Mouse (Mus musculus): ENCODE results near the gene Uap1l1. TPM values are rescaled to one million over a fixed set of nuclear protein-coding genes. Genes with fewer than 3 reads are reported as not detected.

The Uap1l1 gene
- polyA plus RNA-seq, 1 experiment from 2014 or later, result 9.9 TPM

DNA sequence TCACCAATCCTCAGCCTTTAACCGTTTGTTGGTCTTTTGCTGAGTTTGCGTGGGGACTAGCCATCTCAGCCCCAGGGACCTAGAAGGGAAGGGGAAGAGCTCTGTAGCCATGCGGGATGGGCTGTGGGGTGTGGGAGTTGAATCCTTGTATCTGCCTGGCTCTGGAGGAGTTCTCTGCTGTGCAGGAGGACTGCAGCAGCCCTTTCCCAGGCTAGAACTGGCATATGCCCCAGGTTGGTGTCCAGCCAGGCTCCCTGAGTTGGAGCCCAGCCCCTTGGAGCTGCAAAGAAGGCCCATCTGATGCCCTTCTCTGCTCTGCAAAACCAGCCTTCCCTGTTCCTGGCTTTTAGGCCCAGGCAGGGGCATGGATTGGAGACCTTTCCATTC, 31.1 kb upstream of the Uap1l1 start:
- Histone ChIP-seq H3K4me3 (peak overlapping the region; percentile 42), H3K36me3 (no peaks in the 10 kb centered on the region), H3K27me3 (peaks cover 80% of the 10 kb centered on the region), H3K4me2 (peak overlapping the region; percentile 74), H3K9ac (no peak overlapping the region), H3K4me1 (peaks cover 27% of the 10 kb centered on the region), H3K9me3 (no peaks in the 10 kb centered on the region), H3K27ac (no peak overlapping the region)
- WGBS, result 30% methylated on average over 3 of the region's 3 CpGs
- no peak for ATAC-seq (ENCODE audit: insufficient number of reproducible peaks, insufficient read depth, low FRiP score, low TSS enrichment, low read depth)

GRCm38 (mm10) chr2:25395721-25396596, 30.5 kb upstream of the Uap1l1 start, which contains the start of gene Entpd2:
Gene Entpd2, plus strand, starts transcription at chr2:25395874.
- Histone ChIP-seq H3K27me3 (peaks cover 73% of the 10 kb centered on the region), H3K36me3 (no peaks in the 10 kb centered on the region), H3K9me3 (no peaks in the 10 kb centered on the region), H3K4me2 (peak within 1 kb of the TSS; percentile 74), H3K4me3 (peak within 1 kb of the TSS; percentile 42), H3K4me1 (peaks cover 30% of the 10 kb centered on the region), H3K27ac (no peak within 1 kb of the TSS), H3K9ac (peak within 1 kb of the TSS; percentile 58)
- 0 out of 2 replicates have a peak, but pooled peaks have one; percentile 16 for ATAC-seq (ENCODE audit: insufficient number of reproducible peaks, insufficient read depth, low FRiP score, low TSS enrichment, low read depth)
- WGBS, result 1% methylated on average over 57 of the region's 57 CpGs

DNA sequence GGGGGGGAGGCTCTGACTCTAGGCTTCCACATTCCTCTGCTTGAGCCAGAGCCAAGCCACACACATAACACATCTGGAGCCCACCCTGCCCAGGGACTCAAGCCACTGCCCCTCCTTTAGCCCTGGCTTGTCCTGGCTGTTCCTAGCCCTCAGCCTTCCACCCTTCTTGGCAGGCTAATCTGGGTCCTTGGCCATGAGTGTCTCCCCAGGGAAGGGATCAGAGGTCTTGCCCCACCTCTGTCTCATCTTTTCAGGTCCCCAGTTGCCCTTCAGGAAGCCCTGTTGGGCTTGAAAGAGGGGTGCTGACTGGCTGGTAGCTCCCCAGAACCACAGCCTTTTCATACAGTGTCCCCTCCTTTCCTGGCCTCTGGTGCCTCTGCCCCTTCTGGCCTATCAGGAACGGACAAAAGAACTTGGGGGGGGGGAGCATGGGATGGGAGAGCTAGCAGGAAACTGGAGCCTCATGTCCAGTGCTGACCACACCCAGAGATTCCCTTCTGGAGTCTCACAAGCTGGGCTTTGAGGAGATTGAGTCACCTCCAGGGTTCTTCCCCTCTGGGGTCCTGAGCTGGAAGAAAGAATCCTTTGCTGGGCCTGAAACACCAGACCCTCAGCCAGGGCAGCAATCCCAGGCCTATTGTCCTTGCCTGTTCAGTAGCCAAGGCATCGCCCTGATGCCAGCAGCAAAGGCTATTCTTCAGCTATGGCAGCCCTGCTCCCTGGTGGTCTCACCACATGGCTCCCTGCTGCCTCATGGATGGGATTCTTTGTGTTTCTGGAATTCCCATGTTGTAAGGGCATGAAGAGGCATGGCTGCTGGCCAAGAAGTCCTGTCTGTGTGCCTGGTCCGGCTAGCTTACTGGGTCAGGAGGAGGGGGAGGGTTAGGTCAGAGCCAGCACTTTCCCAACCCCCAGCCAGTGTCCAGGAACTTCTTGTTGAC, 29.1 kb upstream of the Uap1l1 start:
- Histone ChIP-seq H3K4me1 (peaks cover 24% of the 10 kb centered on the region), H3K9me3 (no peaks in the 10 kb centered on the region), H3K9ac (no peak overlapping the region), H3K4me3 (no peak overlapping the region), H3K36me3 (no peaks in the 10 kb centered on the region), H3K27me3 (peaks cover 59% of the 10 kb centered on the region), H3K27ac (no peak overlapping the region), H3K4me2 (no peak overlapping the region)
- ATAC-seq (ENCODE audit: insufficient number of reproducible peaks, insufficient read depth, low FRiP score, low TSS enrichment, low read depth), result no peak
- WGBS, result 26% methylated on average over 3 of the region's 3 CpGs

DNA sequence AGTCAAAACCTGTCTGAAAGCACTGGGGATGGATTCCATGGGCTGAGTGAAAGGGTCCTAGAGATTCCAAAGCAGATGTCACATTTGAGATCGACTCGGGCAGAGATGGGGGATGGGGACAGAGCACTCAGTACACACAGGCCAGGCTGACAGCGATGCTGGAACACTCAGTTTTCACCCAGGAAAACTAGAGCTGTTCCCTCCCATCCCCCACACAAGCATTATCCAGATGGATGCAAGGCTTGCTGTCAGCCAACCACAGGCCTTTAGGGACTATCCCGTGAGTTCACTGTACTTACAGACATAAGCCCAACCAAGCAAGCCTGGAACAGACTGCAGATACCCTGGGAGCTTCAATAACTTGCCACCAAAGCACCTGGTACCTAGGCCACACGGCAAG, 25.8 kb upstream of the Uap1l1 start:
- H3K4me3 ChIP-seq, result no peak overlapping the region
- peaks cover 26% of the 10 kb centered on the region for H3K27me3 ChIP-seq
- H3K4me1 ChIP-seq, result peaks cover 21% of the 10 kb centered on the region
- WGBS, result 55% methylated on average over 5 of the region's 5 CpGs
- H3K36me3 ChIP-seq, result no peaks in the 10 kb centered on the region
- no peak overlapping the region for H3K27ac ChIP-seq
- no peak overlapping the region for H3K4me2 ChIP-seq
- no peak for ATAC-seq (ENCODE audit: insufficient number of reproducible peaks, insufficient read depth, low FRiP score, low TSS enrichment, low read depth)
- H3K9me3 ChIP-seq, result no peaks in the 10 kb centered on the region
- no peak overlapping the region for H3K9ac ChIP-seq

DNA sequence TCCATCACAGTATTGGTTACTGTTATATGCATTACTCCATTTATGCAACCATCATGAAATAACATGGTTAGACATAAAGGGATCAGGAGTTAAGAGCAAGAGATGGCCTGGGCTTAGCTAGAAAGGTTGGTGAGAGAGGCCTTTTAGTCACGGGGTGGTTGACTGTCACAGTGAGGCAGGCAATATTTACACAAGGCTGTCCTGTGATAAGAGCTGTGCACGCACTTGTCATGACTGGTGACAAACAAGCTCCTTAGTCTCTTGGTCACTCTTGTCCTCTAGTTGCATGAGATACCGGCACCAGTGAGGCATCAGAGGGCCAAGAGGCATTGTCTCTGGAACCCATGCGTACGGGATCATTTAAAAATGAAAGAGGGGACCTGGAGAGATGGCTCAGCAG, 19.0 kb upstream of the Uap1l1 start:
- ATAC-seq (ENCODE audit: insufficient number of reproducible peaks, insufficient read depth, low FRiP score, low TSS enrichment, low read depth), result no peak
- Histone ChIP-seq H3K27ac (no peak overlapping the region), H3K9ac (no peak overlapping the region), H3K9me3 (no peaks in the 10 kb centered on the region), H3K27me3 (peaks cover 5% of the 10 kb centered on the region; the same call in 1 of the 2 replicates), H3K4me2 (no peak overlapping the region), H3K36me3 (no peaks in the 10 kb centered on the region), H3K4me1 (no peaks in the 10 kb centered on the region), H3K4me3 (no peak overlapping the region)
- 82% methylated on average over 5 of the region's 5 CpGs for WGBS

- Histone ChIP-seq H3K9ac (peak overlapping the region; percentile 32; the same call in 1 of the 2 replicates), H3K4me2 (no peak overlapping the region), H3K4me1 (peaks cover 26% of the 10 kb centered on the region), H3K9me3 (no peaks in the 10 kb centered on the region), H3K4me3 (no peak overlapping the region), H3K27me3 (no peaks in the 10 kb centered on the region), H3K36me3 (peaks cover 36% of the 10 kb centered on the region), H3K27ac (no peak overlapping the region)
- no peak for ATAC-seq (ENCODE audit: insufficient number of reproducible peaks, insufficient read depth, low FRiP score, low TSS enrichment, low read depth)
- 63% methylated on average over 4 of the region's 4 CpGs for WGBS
Observed at GRCm38 (mm10) chr2:25376589-25376988, 11.1 kb upstream of the Uap1l1 start.

GRCm38 (mm10) chr2:25373431-25373830, 7.9 kb upstream of the Uap1l1 start:
- H3K9me3 ChIP-seq, result no peaks in the 10 kb centered on the region
- H3K9ac ChIP-seq, result peak overlapping the region; percentile 76
- H3K36me3 ChIP-seq, result peaks cover 36% of the 10 kb centered on the region
- no peak for ATAC-seq (ENCODE audit: insufficient number of reproducible peaks, insufficient read depth, low FRiP score, low TSS enrichment, low read depth)
- peak overlapping the region; percentile 98 for H3K4me2 ChIP-seq
- no peaks in the 10 kb centered on the region; the same call in 1 of the 2 replicates for H3K27me3 ChIP-seq
- peak overlapping the region; percentile 75 for H3K4me3 ChIP-seq
- peaks cover 29% of the 10 kb centered on the region for H3K4me1 ChIP-seq
- no peak overlapping the region for H3K27ac ChIP-seq
- 31% methylated on average over 2 of the region's 2 CpGs for WGBS

DNA sequence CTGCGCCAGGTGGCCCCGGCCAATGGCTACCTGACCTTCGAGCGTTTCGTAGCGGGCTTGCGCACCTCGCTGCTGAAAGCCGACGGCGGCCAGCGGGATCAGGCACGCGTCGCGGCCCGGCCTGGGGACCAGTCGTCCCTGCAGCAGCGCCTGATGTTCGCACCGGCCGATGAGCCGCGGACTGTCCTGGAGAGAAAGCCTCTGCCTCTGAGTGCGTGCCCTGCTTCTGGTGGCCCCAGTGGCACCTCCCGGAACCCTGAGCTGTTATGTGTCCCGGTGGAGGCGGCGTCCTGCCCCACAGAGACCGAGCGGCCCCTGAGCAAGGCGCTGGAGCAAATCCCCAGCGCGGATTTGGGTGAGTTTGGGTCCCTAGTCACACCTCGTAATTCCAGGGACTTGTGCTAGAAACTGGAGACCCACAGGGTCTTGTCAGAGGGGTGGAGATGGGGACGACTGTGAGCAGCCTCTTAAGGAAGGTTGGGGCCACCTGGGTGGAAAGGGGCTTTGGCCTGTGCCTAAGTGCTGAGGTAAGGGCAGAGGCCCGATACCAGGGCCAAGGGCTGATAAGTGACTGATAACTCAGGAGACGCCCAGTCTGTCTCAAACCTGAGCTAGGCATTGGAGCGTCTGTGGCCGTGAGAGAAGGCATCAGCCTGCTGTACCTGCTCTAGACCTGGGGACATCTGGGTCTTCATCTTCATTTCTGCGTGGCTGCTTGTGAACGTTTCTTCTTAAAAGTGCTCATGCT, 7.3 kb upstream of the Uap1l1 start:
- H3K27ac ChIP-seq, result 0 out of 2 replicates have a peak overlapping the region, but pooled peaks have one; percentile 28
- H3K27me3 ChIP-seq, result no peaks in the 10 kb centered on the region; the same call in 1 of the 2 replicates
- no peak for ATAC-seq (ENCODE audit: insufficient number of reproducible peaks, insufficient read depth, low FRiP score, low TSS enrichment, low read depth)
- peak overlapping the region; percentile 76 for H3K9ac ChIP-seq
- H3K4me1 ChIP-seq, result peaks cover 29% of the 10 kb centered on the region
- no peaks in the 10 kb centered on the region for H3K9me3 ChIP-seq
- H3K4me2 ChIP-seq, result peak overlapping the region; percentile 98
- WGBS, result 1% methylated on average over 42 of the region's 42 CpGs
- peak overlapping the region; percentile 75 for H3K4me3 ChIP-seq
- H3K36me3 ChIP-seq, result peaks cover 29% of the 10 kb centered on the region

GRCm38 (mm10) chr2:25371764-25372643, 6.5 kb upstream of the Uap1l1 start, which contains the start of gene Sapcd2:
Gene Sapcd2, plus strand, starts transcription at chr2:25372321.
- peak within 1 kb of the TSS; percentile 75 for H3K4me3 ChIP-seq
- peaks cover 22% of the 10 kb centered on the region for H3K36me3 ChIP-seq
- peak; percentile 91 for ATAC-seq (ENCODE audit: insufficient number of reproducible peaks, insufficient read depth, low FRiP score, low TSS enrichment, low read depth)
- H3K4me1 ChIP-seq, result peaks cover 29% of the 10 kb centered on the region
- WGBS, result under 1% methylated on average over 65 of the region's 65 CpGs
- peak within 1 kb of the TSS; percentile 98 for H3K4me2 ChIP-seq
- H3K27me3 ChIP-seq, result no peaks in the 10 kb centered on the region; the same call in 1 of the 2 replicates
- H3K9me3 ChIP-seq, result no peaks in the 10 kb centered on the region
- H3K27ac ChIP-seq, result peak within 1 kb of the TSS; percentile 92
- peak within 1 kb of the TSS; percentile 76 for H3K9ac ChIP-seq

GRCm38 (mm10) chr2:25369996-25370395, 4.5 kb upstream of the Uap1l1 start:
- ATAC-seq (ENCODE audit: insufficient number of reproducible peaks, insufficient read depth, low FRiP score, low TSS enrichment, low read depth), result no peak
- no peaks in the 10 kb centered on the region for H3K9me3 ChIP-seq
- H3K4me2 ChIP-seq, result no peak overlapping the region
- 79% methylated on average over 3 of the region's 3 CpGs for WGBS
- peaks cover 4% of the 10 kb centered on the region for H3K36me3 ChIP-seq
- H3K4me3 ChIP-seq, result no peak overlapping the region
- H3K4me1 ChIP-seq, result peaks cover 29% of the 10 kb centered on the region
- no peak overlapping the region for H3K9ac ChIP-seq
- no peak overlapping the region for H3K27ac ChIP-seq
- H3K27me3 ChIP-seq, result peaks cover 13% of the 10 kb centered on the region

Data from embryonic facial prominence, embryonic 13.5 days (tissue).